Comparison of ENCODE assay signal across 20 mouse cellular contexts in the genomic region with DNA sequence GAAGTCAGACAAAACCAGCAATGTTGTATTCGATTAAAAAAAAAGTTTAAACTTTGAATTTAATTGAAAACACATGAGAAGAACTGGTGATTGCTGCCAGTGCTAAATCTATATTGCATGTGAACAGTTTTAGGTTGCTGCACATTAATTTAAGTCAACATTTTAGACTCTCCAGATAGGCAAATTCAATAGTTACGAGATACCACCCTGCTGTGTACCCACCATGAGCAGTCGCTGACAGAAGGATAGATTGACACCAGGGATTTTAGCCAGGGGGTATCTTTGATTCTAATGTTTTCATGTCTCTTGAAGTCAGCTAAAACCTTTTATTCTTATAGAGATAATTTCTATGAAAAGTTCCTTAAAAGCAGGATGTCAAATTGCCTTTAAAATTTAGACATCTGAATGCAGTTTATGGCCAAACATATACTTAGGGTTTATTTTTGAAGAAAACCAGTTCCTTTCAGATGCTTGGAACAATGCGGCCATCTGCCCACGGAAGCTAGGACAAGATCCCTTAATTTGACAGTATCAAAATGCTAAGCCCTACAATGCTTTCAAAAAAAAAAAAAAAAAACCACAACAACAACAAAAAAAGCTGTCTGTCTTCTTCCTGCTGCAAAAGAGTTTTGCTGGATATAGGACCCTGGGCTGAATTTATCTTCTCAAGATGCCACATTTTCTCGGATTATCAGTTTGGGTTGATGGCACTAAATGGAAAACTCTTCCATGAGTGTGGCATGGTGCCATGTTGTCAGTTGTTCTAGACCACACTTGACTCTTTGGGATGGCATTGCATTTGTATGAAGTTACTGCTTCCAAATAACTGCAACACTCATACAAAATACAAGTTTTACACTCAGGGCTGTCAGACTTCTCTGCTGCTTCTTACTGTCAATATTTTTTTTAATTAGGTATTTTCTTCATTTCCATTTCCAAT.
A peak's percentile ranks its signal among the peaks of the same experiment; 100 is the strongest.
DNase-seq lines count a peak whose midpoint lies in the region; ATAC-seq and TF ChIP-seq lines count a peak whose summit lies in the region.
"Had no signal": no experiment of that assay in that cellular context is flagged by ENCODE, and none has a peak within 500 bp of the region (broad histone marks: within the 10 kb centered on the region; RNA-seq: fewer than 3 reads in every experiment).

No protein-coding gene starts in this region.

- no peaks in the 10 kb centered on the region for H3K27me3 ChIP-seq in forebrain, postnatal 0 days (ENCODE audit: insufficient read depth, low read length)
- H3K27me3 ChIP-seq in forebrain, embryonic 15.5 days, result no peaks in the 10 kb centered on the region
- H3K27me3 ChIP-seq: embryonic facial prominence, embryonic 12.5 days; heart, embryonic 12.5 days; intestine, embryonic 15.5 days had no signal

- no peak overlapping the region for H3K4me3 ChIP-seq in forebrain, postnatal 0 days (ENCODE audit: low read depth, low read length)
- H3K4me3 ChIP-seq in forebrain, embryonic 15.5 days, result no peak overlapping the region
- H3K4me3 ChIP-seq: embryonic facial prominence, embryonic 12.5 days; gastrocnemius, adult 2 months; heart, embryonic 12.5 days; hindbrain, embryonic 10.5 days; intestine, embryonic 15.5 days had no signal

- H3K36me3 ChIP-seq in forebrain, postnatal 0 days (ENCODE audit: insufficient read depth), result no peaks in the 10 kb centered on the region
- H3K36me3 ChIP-seq in forebrain, embryonic 15.5 days, result no peaks in the 10 kb centered on the region
- H3K36me3 ChIP-seq: embryonic facial prominence, embryonic 12.5 days; G1E; heart, embryonic 12.5 days; hindbrain, embryonic 10.5 days; intestine, embryonic 15.5 days had no signal

- WGBS in forebrain, postnatal 0 days, result 44% methylated on average over 6 of the region's 6 CpGs
- 55% methylated on average over 6 of the region's 6 CpGs for WGBS in forebrain, embryonic 15.5 days

- TF ChIP-seq CTCF in forebrain, postnatal 0 days (IDR thresholded peaks at IDR 0.05; ENCODE audit: low read depth), result no peak

- no peak overlapping the region for H3K27ac ChIP-seq in forebrain, postnatal 0 days (ENCODE audit: low read depth, low read length)
- no peak overlapping the region for H3K27ac ChIP-seq in forebrain, embryonic 15.5 days (replicated peaks)
- H3K27ac ChIP-seq: embryonic facial prominence, embryonic 12.5 days; gastrocnemius, adult 2 months; hindbrain, embryonic 10.5 days; hindbrain, embryonic 14.5 days; intestine, embryonic 15.5 days had no signal

- ATAC-seq in forebrain, postnatal 0 days, result peak; percentile 76
- ATAC-seq in forebrain, embryonic 15.5 days (replicated peaks), result no peak
- ATAC-seq: CD4-positive, CD25-positive, alpha-beta regulatory T cell, adult 4 months; intestine, embryonic 15.5 days had no signal

- 0 out of 2 replicates have a peak, but pooled peaks cover 4% of the 10 kb centered on the region for H3K4me1 ChIP-seq in forebrain, postnatal 0 days (ENCODE audit: insufficient read depth)
- H3K4me1 ChIP-seq in forebrain, embryonic 15.5 days, result peaks cover 8% of the 10 kb centered on the region; the same call in 1 of the 2 replicates
- H3K4me1 ChIP-seq: embryonic facial prominence, embryonic 12.5 days; heart, embryonic 12.5 days; hindbrain, embryonic 10.5 days; intestine, embryonic 15.5 days had no signal

- H3K9ac ChIP-seq in forebrain, postnatal 0 days, result no peak overlapping the region
- H3K9ac ChIP-seq in forebrain, embryonic 15.5 days (replicated peaks), result no peak overlapping the region
- H3K9ac ChIP-seq: embryonic facial prominence, embryonic 12.5 days; heart, embryonic 12.5 days; hindbrain, embryonic 14.5 days; intestine, embryonic 15.5 days had no signal

- H3K9me3 ChIP-seq in forebrain, postnatal 0 days (ENCODE audit: low read length), result no peaks in the 10 kb centered on the region
- no peaks in the 10 kb centered on the region for H3K9me3 ChIP-seq in forebrain, embryonic 15.5 days
- H3K9me3 ChIP-seq: embryonic facial prominence, embryonic 12.5 days; G1E; heart, embryonic 12.5 days; hindbrain, embryonic 10.5 days; intestine, embryonic 15.5 days had no signal

- peak; percentile 37 to 53 for DNase-seq in cerebellum, adult 18-20 months
- no peak for DNase-seq in cerebellum, adult 11 months
- peak; percentile 45 to 57 for DNase-seq in cerebellum, postnatal 14 days
- DNase-seq in cerebellum, postnatal 36 days, result no peak
- DNase-seq in forebrain, postnatal 0 days, result peak; percentile 66
- peak; percentile 47 for DNase-seq in brain, embryonic 18.5 days (ENCODE audit: low read depth, low spot score)
- DNase-seq: adrenal gland, adult 8-10 months; adrenal gland, postnatal 36 days; B cell, adult 2 months; gastrocnemius, adult 2 months; gastrocnemius, postnatal 25 days; kidney, adult 18-20 months had no signal

- H3K4me2 ChIP-seq in forebrain, postnatal 0 days (ENCODE audit: low read depth), result no peak overlapping the region
- no peak overlapping the region for H3K4me2 ChIP-seq in forebrain, embryonic 15.5 days (replicated peaks)
- H3K4me2 ChIP-seq: embryonic facial prominence, embryonic 12.5 days; heart, embryonic 12.5 days; hindbrain, embryonic 14.5 days; intestine, embryonic 15.5 days had no signal

Comparison
In these comparisons a context has a peak if more than half of its experiments do, and no peak if none do; other contexts are left out.
1. DNase-seq: peak in cerebellum, adult 18-20 months (2 of 2), cerebellum, postnatal 14 days (2 of 2), forebrain, postnatal 0 days (single experiment) and brain, embryonic 18.5 days (single experiment); none in cerebellum, adult 11 months (single experiment) and cerebellum, postnatal 36 days (0 of 2).